Mouse (Mus musculus) heart, embryonic 12.5 days (tissue): ENCODE data around the gene Cfap45. TPM values are rescaled to one million over a fixed set of nuclear protein-coding genes. Genes with fewer than 3 reads are reported as not detected.

Experiments used
- ATAC-seq: fragments of 200-750 bp; cut with Nextera tagmentation; 2 replicates; pipeline ENCODE4 v1.8.0; 2017; ENCODE audit warnings: moderate TSS enrichment, moderate library complexity; ENCODE audit not compliant: insufficient number of reproducible peaks, low FRiP score
- H3K27ac ChIP-seq: fragments of 300-500 bp; sonication (generic); 2 replicates; pipeline ENCODE4 v1.5.1; 2016; ENCODE audit warnings: mild to moderate bottlenecking, moderate library complexity; ENCODE audit not compliant: poor library complexity, severe bottlenecking
- H3K27me3 ChIP-seq: fragments of 300-500 bp; sonication (generic); replicated peaks from 2 replicates; pipeline ENCODE4 v1.6.1; 2016; ENCODE audit warnings: mild to moderate bottlenecking, moderate library complexity
- H3K36me3 ChIP-seq: fragments of 300-500 bp; sonication (generic); 2 replicates; pipeline ENCODE4 v1.6.1; 2016; ENCODE audit warnings: mild to moderate bottlenecking, moderate library complexity
- H3K4me1 ChIP-seq: fragments of 300-500 bp; sonication (generic); replicated peaks from 2 replicates; pipeline ENCODE4 v1.6.1; 2016; ENCODE audit warnings: mild to moderate bottlenecking
- H3K4me2 ChIP-seq: fragments of 300-500 bp; sonication (generic); 2 replicates; pipeline ENCODE4 v1.6.1; 2016; ENCODE audit warnings: mild to moderate bottlenecking, moderate library complexity
- H3K4me3 ChIP-seq: fragments of 300-500 bp; sonication (generic); 2 replicates; pipeline ENCODE4 v1.5.1; 2016; ENCODE audit warnings: mild to moderate bottlenecking
- H3K9ac ChIP-seq: fragments of 300-500 bp; sonication (generic); 2 replicates; pipeline ENCODE4 v1.6.1; 2016; ENCODE audit warnings: mild to moderate bottlenecking, moderate library complexity
- H3K9me3 ChIP-seq: fragments of 300-500 bp; sonication (generic); replicated peaks from 2 replicates; pipeline ENCODE4 v1.6.1; 2016; ENCODE audit warnings: mild to moderate bottlenecking, moderate library complexity
- WGBS: fragments of 180-500 bp; shearing (Covaris S2); methylation state at CpG from one replicate; pipeline ENCODE4 v1.1.7; 2016; 5-methylcytosine and 5-hydroxymethylcytosine counted together
- polyA plus RNA-seq: library from polyadenylated mRNA; unstranded; fragments of >200 nt; fragmentation: Nextera tagmentation; extraction: Ambion mirVana; gene quantifications from 2 replicates; pipeline ENCODE4 v1.2.1, GENCODE M21; 2016

Cfap45 gene
- polyA plus RNA-seq, 1 experiment from 2014 or later = 1.7 TPM

- Histone ChIP-seq H3K4me3 (peak overlapping the region; percentile 59), H3K9ac (peak overlapping the region; percentile 70; the same call in 1 of the 2 replicates), H3K27ac (no peak overlapping the region), H3K36me3 (no peaks in the 10 kb centered on the region), H3K9me3 (no peaks in the 10 kb centered on the region), H3K4me1 (peaks cover 10% of the 10 kb centered on the region), H3K4me2 (peak overlapping the region; percentile 92), H3K27me3 (peaks cover 59% of the 10 kb centered on the region)
- no peak; the same call in 1 of the 2 replicates for ATAC-seq
- 3% methylated on average over 10 of the region's 10 CpGs for WGBS
Measured at GRCm38 (mm10) chr1:172563465-172563828, 42.8 kb downstream of the Cfap45 start.

- no peak for ATAC-seq
- H3K9me3 ChIP-seq = no peaks in the 10 kb centered on the region
- 55% methylated on average over 3 of the region's 3 CpGs for WGBS
Measured at GRCm38 (mm10) chr1:172566131-172566530, 45.5 kb downstream of the Cfap45 start.

GRCm38 (mm10) chr1:172567758-172568157 is 47.2 kb downstream of the Cfap45 start:
- H3K9ac ChIP-seq = no peak overlapping the region
- H3K4me2 ChIP-seq = no peak overlapping the region
- H3K27me3 ChIP-seq = peaks cover 18% of the 10 kb centered on the region; the same call in 1 of the 2 replicates
- no peak for ATAC-seq
- no peaks in the 10 kb centered on the region for H3K4me1 ChIP-seq
- no peak overlapping the region for H3K4me3 ChIP-seq
- no peaks in the 10 kb centered on the region for H3K9me3 ChIP-seq
- 47% methylated on average over 4 of the region's 4 CpGs for WGBS
- no peaks in the 10 kb centered on the region for H3K36me3 ChIP-seq
- H3K27ac ChIP-seq = no peak overlapping the region

More at GRCm38 (mm10) chr1:172566131-172566530, 45.5 kb downstream of the Cfap45 start:
- no peak overlapping the region for H3K27ac ChIP-seq
- peaks cover 35% of the 10 kb centered on the region for H3K27me3 ChIP-seq
- H3K36me3 ChIP-seq = no peaks in the 10 kb centered on the region
- H3K4me2 ChIP-seq = no peak overlapping the region
- H3K4me3 ChIP-seq = no peak overlapping the region
- peaks cover 10% of the 10 kb centered on the region for H3K4me1 ChIP-seq
- H3K9ac ChIP-seq = no peak overlapping the region

- WGBS = 67% methylated on average over 6 of the region's 6 CpGs
Measured at GRCm38 (mm10) chr1:172580116-172580515, 59.5 kb downstream of the Cfap45 start.

GRCm38 (mm10) chr1:172582436-172582835 is 61.8 kb downstream of the Cfap45 start:
- no peak for ATAC-seq
- H3K4me2 ChIP-seq = no peak overlapping the region
- H3K4me1 ChIP-seq = peaks cover 7% of the 10 kb centered on the region
- 75% methylated on average over 8 of the region's 8 CpGs for WGBS
- H3K27me3 ChIP-seq = peaks cover 20% of the 10 kb centered on the region
- no peak overlapping the region for H3K27ac ChIP-seq
- H3K4me3 ChIP-seq = no peak overlapping the region
- no peaks in the 10 kb centered on the region for H3K36me3 ChIP-seq
- no peak overlapping the region for H3K9ac ChIP-seq
- no peaks in the 10 kb centered on the region for H3K9me3 ChIP-seq

More at GRCm38 (mm10) chr1:172580116-172580515, 59.5 kb downstream of the Cfap45 start:
- Histone ChIP-seq H3K27ac (no peak overlapping the region), H3K9ac (no peak overlapping the region), H3K9me3 (no peaks in the 10 kb centered on the region), H3K27me3 (peaks cover 12% of the 10 kb centered on the region), H3K36me3 (no peaks in the 10 kb centered on the region), H3K4me3 (no peak overlapping the region), H3K4me2 (no peak overlapping the region), H3K4me1 (no peaks in the 10 kb centered on the region)
- ATAC-seq = no peak

- WGBS = 77% methylated on average over 6 of the region's 6 CpGs
- Histone ChIP-seq H3K9ac (no peak overlapping the region), H3K4me2 (no peak overlapping the region), H3K4me3 (no peak overlapping the region), H3K27me3 (peaks cover 24% of the 10 kb centered on the region), H3K4me1 (peaks cover 7% of the 10 kb centered on the region), H3K9me3 (no peaks in the 10 kb centered on the region), H3K27ac (no peak overlapping the region), H3K36me3 (no peaks in the 10 kb centered on the region)
- no peak for ATAC-seq
Measured at GRCm38 (mm10) chr1:172584271-172584670, 63.7 kb downstream of the Cfap45 start.

- H3K4me1 ChIP-seq = peaks cover 7% of the 10 kb centered on the region
- no peak overlapping the region for H3K4me2 ChIP-seq
- H3K4me3 ChIP-seq = no peak overlapping the region
- peaks cover 24% of the 10 kb centered on the region for H3K27me3 ChIP-seq
- no peak overlapping the region for H3K27ac ChIP-seq
- no peaks in the 10 kb centered on the region for H3K9me3 ChIP-seq
- ATAC-seq = no peak
- WGBS = 61% methylated on average over 4 of the region's 4 CpGs
- no peak overlapping the region for H3K9ac ChIP-seq
- no peaks in the 10 kb centered on the region for H3K36me3 ChIP-seq
Measured at GRCm38 (mm10) chr1:172585026-172585425, 64.4 kb downstream of the Cfap45 start.

GRCm38 (mm10) chr1:172585612-172586567 is 65.3 kb downstream of the Cfap45 start:
- Histone ChIP-seq H3K4me2 (peak overlapping the region; percentile 40), H3K9ac (no peak overlapping the region), H3K9me3 (no peaks in the 10 kb centered on the region), H3K4me3 (no peak overlapping the region; the same call in 1 of the 2 replicates), H3K4me1 (peaks cover 7% of the 10 kb centered on the region), H3K27me3 (peaks cover 24% of the 10 kb centered on the region), H3K27ac (no peak overlapping the region), H3K36me3 (no peaks in the 10 kb centered on the region)
- ATAC-seq = no peak
- 20% methylated on average over 26 of the region's 26 CpGs for WGBS

- H3K4me3 ChIP-seq = no peak within 1 kb of the TSS
- H3K9ac ChIP-seq = no peak within 1 kb of the TSS
- no peak within 1 kb of the TSS for H3K4me2 ChIP-seq
- H3K9me3 ChIP-seq = no peaks in the 10 kb centered on the region
- H3K27ac ChIP-seq = no peak within 1 kb of the TSS
- H3K27me3 ChIP-seq = peaks cover 9% of the 10 kb centered on the region
- WGBS = 76% methylated on average over 7 of the region's 7 CpGs
- H3K4me1 ChIP-seq = peaks cover 7% of the 10 kb centered on the region
- H3K36me3 ChIP-seq = no peaks in the 10 kb centered on the region
- no peak for ATAC-seq
Measured at GRCm38 (mm10) chr1:172590385-172590784, 69.8 kb downstream of the Cfap45 start, which contains the start of gene Slamf8. TSS of gene Slamf8 (minus strand) at chr1:172590568.

- Histone ChIP-seq H3K27ac (no peak overlapping the region), H3K4me3 (no peak overlapping the region), H3K9me3 (no peaks in the 10 kb centered on the region), H3K4me1 (no peaks in the 10 kb centered on the region), H3K36me3 (no peaks in the 10 kb centered on the region), H3K27me3 (no peaks in the 10 kb centered on the region), H3K9ac (no peak overlapping the region), H3K4me2 (no peak overlapping the region)
- no peak for ATAC-seq
- 73% methylated on average over 3 of the region's 3 CpGs for WGBS
Measured at GRCm38 (mm10) chr1:172593321-172593720, 72.7 kb downstream of the Cfap45 start.

GRCm38 (mm10) chr1:172593956-172594355 is 73.4 kb downstream of the Cfap45 start:
- Histone ChIP-seq H3K4me2 (no peak overlapping the region), H3K27me3 (no peaks in the 10 kb centered on the region; the same call in 1 of the 2 replicates), H3K9me3 (no peaks in the 10 kb centered on the region), H3K4me1 (no peaks in the 10 kb centered on the region), H3K27ac (no peak overlapping the region), H3K4me3 (no peak overlapping the region), H3K36me3 (no peaks in the 10 kb centered on the region), H3K9ac (no peak overlapping the region)
- no peak for ATAC-seq
- WGBS = 69% methylated on average over 2 of the region's 2 CpGs
